Mouse (Mus musculus) heart, adult 2 months (tissue): ENCODE results near the gene Psmb1. TPM values are rescaled to one million over a fixed set of nuclear protein-coding genes. Genes with fewer than 3 reads are reported as not detected.

Experiments
- DNase-seq, 2 experiments: peaks; one replicate each; pipeline ENCODE4 v3.0.0; 2021
- H3K27ac ChIP-seq: fragments of 200-600 bp; 2 replicates; pipeline ENCODE4 v1.8.1; 2022
- H3K27me3 ChIP-seq: fragments of 200-500 bp; 2 replicates; pipeline ENCODE4 v1.6.1; 2012; ENCODE audit warnings: mild to moderate bottlenecking, low read length, inconsistent platforms, mixed read lengths; ENCODE audit not compliant: control insufficient read depth, insufficient read depth
- H3K36me3 ChIP-seq: fragments of 200-500 bp; 2 replicates; pipeline ENCODE4 v1.6.1; 2012; ENCODE audit warnings: low read length, inconsistent platforms; ENCODE audit not compliant: control insufficient read depth, insufficient read depth
- H3K4me1 ChIP-seq: fragments of 200-500 bp; 2 replicates; pipeline ENCODE4 v1.6.1; 2011; ENCODE audit warnings: low read length; ENCODE audit not compliant: control insufficient read depth, insufficient read depth
- H3K4me3 ChIP-seq: fragments of 200-600 bp; 2 replicates; pipeline ENCODE4 v1.8.1; 2022
- H3K79me2 ChIP-seq: fragments of 200-500 bp; replicated peaks from 2 replicates; pipeline ENCODE4 v1.6.1; 2012; ENCODE audit warnings: mild to moderate bottlenecking, inconsistent platforms, low read length, moderate library complexity, mixed read lengths; ENCODE audit not compliant: control insufficient read depth, insufficient read depth
- H3K9ac ChIP-seq: fragments of 200-500 bp; 2 replicates; pipeline ENCODE4 v1.6.1; 2012; ENCODE audit warnings: low read depth, mild to moderate bottlenecking, control low read depth, inconsistent platforms, low read length, mixed read lengths
- CTCF ChIP-seq: fragments of 200-600 bp; IDR thresholded peaks from 2 replicates; pipeline ENCODE4 v1.8.1; 2022; ENCODE audit warnings: antibody characterized with exemption, mild to moderate bottlenecking, moderate library complexity
- EP300 ChIP-seq: fragments of 200-500 bp; IDR thresholded peaks from 2 replicates; pipeline ENCODE4 v1.6.1; 2011; ENCODE audit warnings: low read depth, low read length, control low read depth; ENCODE audit not compliant: insufficient read depth
- POLR2A ChIP-seq: fragments of 200-500 bp; IDR thresholded peaks from 2 replicates; pipeline ENCODE4 v1.6.1; 2011; ENCODE audit warnings: mild to moderate bottlenecking, low read depth, low read length, control low read depth; ENCODE audit not compliant: insufficient read depth
- WGBS: fragments of 180-500 bp; shearing (Covaris S2); methylation state at CpG from one replicate; pipeline ENCODE4 v1.1.7; 2018; 5-methylcytosine and 5-hydroxymethylcytosine counted together
- intact Hi-C: fragments of 180-260 bp; cut with DNase I; formaldehyde crosslinking; loops from one replicate; pipeline ENCODE4 v1.15.1; 2025
- polyA plus RNA-seq: library from polyadenylated mRNA; depleted of rRNA; stranded (reverse); fragments of >200 nt; gene quantifications from 2 replicates; pipeline ENCODE4 v1.2.3, GENCODE M21; 2012; rRNA removed
- total RNA-seq, 2 experiments: library from RNA; stranded (reverse); gene quantifications; 2 replicates each; pipeline ENCODE4 v1.2.3; 2021

The Psmb1 gene
- total and polyA plus RNA-seq, 3 experiments: 93.1 to 125 (median 109) TPM

- H3K79me2 ChIP-seq: no peaks in the 10 kb centered on the region
- intact Hi-C loops: no loop called here
- H3K27me3 ChIP-seq: no peaks in the 10 kb centered on the region
- H3K4me1 ChIP-seq: peaks cover 5% of the 10 kb centered on the region
- WGBS: 87% methylated on average over 3 of the region's 3 CpGs
- no peak overlapping the region for H3K9ac ChIP-seq
- DNase-seq: peak; percentile 20 to 35
- H3K27ac ChIP-seq: no peak overlapping the region; the same call in 1 of the 2 replicates
- TF ChIP-seq CTCF (no peak), POLR2A (no peak), EP300 (peak; percentile 73; the same call in 1 of the 2 replicates)
- no peaks in the 10 kb centered on the region for H3K36me3 ChIP-seq
- H3K4me3 ChIP-seq: no peak overlapping the region
Measured at GRCm38 (mm10) chr17:15425931-15426330, 73.6 kb downstream of the Psmb1 start.

Other genes with a start within 250 kb of the Psmb1 start
- gene Dll1, start 122.9 kb downstream of the Psmb1 start, total RNA-seq: 1 to 10 TPM; 5.1 to 5.8 TPM
- gene Dll1, start 122.9 kb downstream of the Psmb1 start, polyA plus RNA-seq: 5.4 and 10.0 TPM in 2 replicates
- 10 to 100 TPM; 11.9 to 12.7 TPM for gene Fam120b, start 103.5 kb downstream of the Psmb1 start, total RNA-seq
- 7.1 and 10.6 TPM in 2 replicates for gene Fam120b, start 103.5 kb downstream of the Psmb1 start, polyA plus RNA-seq
- 10 to 100 TPM in 1 of 2 experiments, 1 to 10 TPM in 1; 9.6 to 10.9 TPM for gene Tbp, start 137 bp upstream of the Psmb1 start, total RNA-seq
- gene Tbp, start 137 bp upstream of the Psmb1 start, polyA plus RNA-seq: 20.4 and 29.5 TPM in 2 replicates
- 10 to 100 TPM; 13.9 to 16.4 TPM for gene Pdcd2, start 27.6 kb upstream of the Psmb1 start, total RNA-seq
- gene Pdcd2, start 27.6 kb upstream of the Psmb1 start, polyA plus RNA-seq: 9.2 and 13.1 TPM in 2 replicates
- 1 to 10 TPM; 1.3 to 1.7 TPM for gene Prdm9, start 64.6 kb upstream of the Psmb1 start, total RNA-seq
- 1.4 and 1.8 TPM in 2 replicates for gene Prdm9, start 64.6 kb upstream of the Psmb1 start, polyA plus RNA-seq
- gene Chd1, start 205.2 kb upstream of the Psmb1 start, total RNA-seq: 10 to 100 TPM; 19.9 to 20.7 TPM
- gene Chd1, start 205.2 kb upstream of the Psmb1 start, polyA plus RNA-seq: 1.6 and 2.9 TPM in 2 replicates